Mouse (Mus musculus) C2C12 (cell line): ENCODE data around the gene Cd200. TPM values are rescaled to one million over a fixed set of nuclear protein-coding genes. Genes with fewer than 3 reads are reported as not detected.
"Not testable (repeated sequence)": the region's sequence is repeated elsewhere in the genome, so short reads cannot be mapped to it uniquely, and the experiment has no call there.

Source experiments
- H3K27me3 ChIP-seq: one replicate; pipeline ENCODE4 v1.6.1; 2011; ENCODE audit not compliant: control insufficient read depth, insufficient read depth, insufficient read length
- H3K36me3 ChIP-seq: one replicate; pipeline ENCODE4 v1.6.1; 2011; ENCODE audit not compliant: control insufficient read depth, insufficient read depth
- H3K4me3 ChIP-seq: one replicate; pipeline ENCODE4 v1.5.1; 2011; ENCODE audit warnings: mild to moderate bottlenecking, control low read depth; ENCODE audit not compliant: poor library complexity, insufficient read depth, severe bottlenecking
- H3K79me2 ChIP-seq: one replicate; pipeline ENCODE4 v1.6.1; 2011; ENCODE audit not compliant: control insufficient read depth, insufficient read depth
- H3K79me3 ChIP-seq: one replicate; pipeline ENCODE4 v1.6.1; 2011; ENCODE audit warnings: low read depth, control low read depth
- H3ac ChIP-seq: one replicate; pipeline ENCODE3; 2011; ENCODE audit warnings: low read depth; ENCODE audit not compliant: control insufficient read depth, insufficient read length
- CEBPB ChIP-seq: IDR thresholded peaks from one replicate; pipeline ENCODE4 v1.6.1; 2011; ENCODE audit warnings: low read depth, mild to moderate bottlenecking, control low read depth, moderate library complexity
- CTCF ChIP-seq: IDR thresholded peaks from one replicate; pipeline ENCODE4 v1.5.1; 2011; ENCODE audit not compliant: control insufficient read depth, insufficient read depth, insufficient read length
- FOSL1 ChIP-seq: IDR thresholded peaks from one replicate; pipeline ENCODE4 v1.8.0; 2011; ENCODE audit warnings: mild to moderate bottlenecking, low read length; ENCODE audit not compliant: poor library complexity, insufficient read depth, severe bottlenecking
- MAX ChIP-seq: IDR thresholded peaks from one replicate; pipeline ENCODE4 v1.6.1; 2011; ENCODE audit warnings: mild to moderate bottlenecking, control low read depth
- MYOD1 ChIP-seq: IDR thresholded peaks from one replicate; pipeline ENCODE4 v1.6.1; 2011; ENCODE audit warnings: low read depth; ENCODE audit not compliant: control insufficient read depth, insufficient read length
- MYOG ChIP-seq: IDR thresholded peaks from one replicate; pipeline ENCODE4 v1.6.1; 2011; ENCODE audit not compliant: control insufficient read depth, insufficient read length; ENCODE audit errors: extremely low read depth
- USF1 ChIP-seq: IDR thresholded peaks from one replicate; pipeline ENCODE4 v1.6.1; 2011; ENCODE audit warnings: low read depth, mild to moderate bottlenecking, control low read depth, moderate library complexity
- polyA plus RNA-seq: library from polyadenylated mRNA; unstranded; fragments of >200 nt; fragmentation: generic; extraction: Trizol; gene quantifications from one replicate; pipeline ENCODE4 v1.2.1, GENCODE M21; 2012; ENCODE audit warnings: missing spikeins

Cd200 gene
- polyA plus RNA-seq, 1 experiment, result 3.8 TPM

DNA sequence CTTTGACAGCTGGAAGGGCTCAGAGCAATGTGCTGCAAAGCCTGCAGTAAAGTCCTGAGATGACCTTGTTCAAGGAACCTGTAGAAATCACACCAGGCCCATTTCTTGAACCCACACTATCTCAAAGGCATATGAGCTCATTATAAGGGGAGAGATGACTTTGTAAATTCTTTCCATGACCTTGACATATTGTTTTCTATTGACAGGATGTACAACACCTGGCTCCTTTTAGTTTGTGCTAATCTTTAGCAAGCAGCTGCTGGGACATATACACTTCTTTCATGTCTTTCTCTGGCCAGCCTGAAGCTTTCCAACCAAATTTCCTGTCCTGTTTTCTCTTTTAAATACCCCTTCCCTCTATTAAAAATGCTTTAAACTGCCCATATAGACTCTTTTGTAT, 47.4 kb downstream of the Cd200 start:
- TF ChIP-seq FOSL1, result no peak
- TF ChIP-seq CTCF, result no peak
- no peak for TF ChIP-seq MAX
- no peak for TF ChIP-seq CEBPB
- no peak for TF ChIP-seq MYOG
- TF ChIP-seq MYOD1, result no peak
- no peak for TF ChIP-seq USF1
- no peaks in the 10 kb centered on the region for H3K27me3 ChIP-seq

DNA sequence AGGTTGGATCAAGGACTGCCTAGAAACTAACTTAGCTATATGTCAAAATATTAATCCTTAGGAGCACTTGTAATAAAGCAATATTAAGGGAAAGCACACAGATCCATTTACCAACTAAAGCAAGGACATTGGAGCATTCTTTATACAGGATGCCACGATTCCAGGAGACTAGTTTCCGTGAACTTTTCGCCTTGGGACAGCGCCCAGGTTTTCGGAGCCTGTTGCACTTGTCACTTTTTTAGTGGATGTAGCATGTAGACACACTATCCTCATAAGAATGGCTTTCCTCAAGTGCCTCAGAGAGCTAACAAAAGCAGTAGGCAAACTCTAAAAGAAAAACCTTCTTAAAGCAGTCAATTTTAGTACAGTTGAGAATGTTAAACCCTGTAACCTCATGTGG, 50.4 kb downstream of the Cd200 start:
- H3ac ChIP-seq, H3K36me3 ChIP-seq, H3K4me3 ChIP-seq, H3K79me3 ChIP-seq, H3K27me3 ChIP-seq, H3K79me2 ChIP-seq: not testable (repeated sequence)

More for the DNA sequence above, 47.4 kb downstream of the Cd200 start:
- Histone ChIP-seq H3K79me3 (no peaks in the 10 kb centered on the region), H3K4me3 (no peak overlapping the region), H3K79me2 (no peaks in the 10 kb centered on the region), H3ac (no peak overlapping the region), H3K36me3 (no peaks in the 10 kb centered on the region)

GRCm38 (mm10) chr16:45357134-45357533, 51.7 kb downstream of the Cd200 start:
- Histone ChIP-seq H3K79me2 (no peaks in the 10 kb centered on the region), H3K79me3 (no peaks in the 10 kb centered on the region), H3K4me3 (no peak overlapping the region), H3K36me3 (no peaks in the 10 kb centered on the region), H3ac (no peak overlapping the region), H3K27me3 (no peaks in the 10 kb centered on the region)
- TF ChIP-seq FOSL1 (no peak), MYOD1 (no peak), MYOG (no peak), MAX (no peak), CTCF (no peak), USF1 (no peak), CEBPB (no peak)

- H3K36me3 ChIP-seq, result no peaks in the 10 kb centered on the region
- TF ChIP-seq CEBPB, result no peak
- no peak for TF ChIP-seq MYOD1
- no peaks in the 10 kb centered on the region for H3K79me3 ChIP-seq
- no peak overlapping the region for H3ac ChIP-seq
- H3K4me3 ChIP-seq, result no peak overlapping the region
- H3K79me2 ChIP-seq, result no peaks in the 10 kb centered on the region
- H3K27me3 ChIP-seq, result no peaks in the 10 kb centered on the region
Measured at GRCm38 (mm10) chr16:45352875-45353274, 56.0 kb downstream of the Cd200 start.

DNA sequence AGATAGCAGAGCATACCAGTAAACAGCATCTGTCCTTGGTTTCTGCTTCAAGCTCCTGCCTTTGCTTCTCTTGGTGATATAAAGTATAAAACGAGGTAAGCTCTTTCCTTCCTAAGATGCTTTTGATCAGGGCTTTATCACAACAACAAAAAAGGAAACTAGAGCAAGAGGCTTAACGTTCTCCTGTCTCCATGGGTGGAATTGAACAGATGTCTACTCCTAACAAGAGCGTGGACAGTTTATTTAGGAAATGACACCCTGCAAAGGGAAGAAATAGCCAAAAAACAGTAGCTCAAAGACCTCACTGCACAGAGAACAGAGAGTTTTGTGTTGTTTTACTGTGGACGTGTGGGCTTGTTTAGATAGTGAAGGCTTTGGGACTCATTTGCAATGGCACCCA, 58.1 kb downstream of the Cd200 start:
- Histone ChIP-seq H3K79me3 (no peaks in the 10 kb centered on the region), H3ac (no peak overlapping the region), H3K27me3 (no peaks in the 10 kb centered on the region), H3K36me3 (no peaks in the 10 kb centered on the region), H3K79me2 (no peaks in the 10 kb centered on the region), H3K4me3 (no peak overlapping the region)
- TF ChIP-seq CTCF, result no peak
- TF ChIP-seq MYOD1, result no peak
- TF ChIP-seq MAX, result no peak
- no peak for TF ChIP-seq FOSL1
- TF ChIP-seq USF1, result no peak
- TF ChIP-seq CEBPB, result no peak
- no peak for TF ChIP-seq MYOG

DNA sequence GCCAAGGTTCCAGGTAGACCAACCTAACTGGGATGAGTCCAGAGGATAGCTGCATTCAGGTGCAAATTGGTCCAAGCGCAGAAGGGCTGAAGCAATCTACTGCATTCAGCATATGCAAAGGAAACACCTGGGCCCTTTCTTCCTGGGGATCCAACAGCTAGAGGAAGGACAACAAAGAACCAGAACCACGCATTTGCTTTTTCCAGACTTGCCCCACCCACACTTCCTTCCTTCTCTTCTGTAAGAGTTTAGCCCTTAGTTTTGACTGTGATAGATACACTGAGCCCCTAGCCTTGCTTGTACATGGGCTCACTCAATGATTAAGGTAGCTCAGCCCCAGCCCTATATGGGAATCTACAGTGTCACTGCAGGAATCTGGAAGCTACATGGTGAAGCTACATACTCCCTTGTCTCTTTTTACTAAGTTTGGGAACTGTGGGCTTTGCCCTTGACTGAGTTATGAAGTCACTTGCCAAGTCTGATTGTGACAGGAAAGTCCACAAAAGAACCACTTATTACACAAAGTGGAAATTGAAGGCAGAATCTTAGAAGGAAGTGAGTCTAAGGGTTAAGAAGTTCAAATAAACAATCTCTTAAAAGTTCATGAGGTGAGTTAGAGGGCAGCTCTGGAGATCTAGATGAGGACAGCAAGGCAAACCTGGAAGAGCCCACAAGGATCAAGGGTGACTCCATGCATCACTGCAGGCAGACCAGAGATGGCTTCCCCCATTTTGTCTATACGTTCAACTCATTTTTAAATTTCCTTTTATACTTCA, 59.1 kb downstream of the Cd200 start:
- H3K27me3 ChIP-seq, result no peaks in the 10 kb centered on the region
- H3K4me3 ChIP-seq, result no peak overlapping the region
- no peaks in the 10 kb centered on the region for H3K36me3 ChIP-seq
- H3K79me3 ChIP-seq, result no peaks in the 10 kb centered on the region
- H3ac ChIP-seq, result no peak overlapping the region
- H3K79me2 ChIP-seq, result no peaks in the 10 kb centered on the region
- TF ChIP-seq CTCF, result no peak
- TF ChIP-seq CEBPB, result no peak
- no peak for TF ChIP-seq MYOD1
- no peak for TF ChIP-seq MYOG
- TF ChIP-seq MAX, result no peak
- no peak for TF ChIP-seq FOSL1
- no peak for TF ChIP-seq USF1

DNA sequence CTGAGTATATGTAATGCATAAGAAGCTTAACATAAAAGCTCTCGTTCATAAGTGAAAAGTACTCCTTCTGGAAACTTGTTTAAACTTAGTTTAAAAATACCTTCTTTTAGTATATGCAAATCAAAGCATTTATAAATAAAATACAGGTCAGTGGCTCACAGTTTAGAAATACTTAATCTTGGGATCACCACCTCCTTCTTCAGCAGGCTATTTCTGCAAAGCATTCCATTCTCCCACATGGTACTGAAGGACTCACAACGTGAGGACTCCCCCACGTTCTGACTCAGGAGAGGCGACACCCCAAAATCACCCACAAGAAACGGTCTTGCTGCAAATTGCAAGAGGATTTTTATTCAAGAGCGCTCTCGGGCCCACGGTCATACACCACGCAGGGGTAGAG, 60.6 kb downstream of the Cd200 start:
- H3ac ChIP-seq, H3K27me3 ChIP-seq, H3K79me3 ChIP-seq, H3K79me2 ChIP-seq, H3K4me3 ChIP-seq, H3K36me3 ChIP-seq: not testable (repeated sequence)
